Mouse (Mus musculus): Measurements from ENCODE around the gene Ppp1r12c.

Ppp1r12c gene

DNA sequence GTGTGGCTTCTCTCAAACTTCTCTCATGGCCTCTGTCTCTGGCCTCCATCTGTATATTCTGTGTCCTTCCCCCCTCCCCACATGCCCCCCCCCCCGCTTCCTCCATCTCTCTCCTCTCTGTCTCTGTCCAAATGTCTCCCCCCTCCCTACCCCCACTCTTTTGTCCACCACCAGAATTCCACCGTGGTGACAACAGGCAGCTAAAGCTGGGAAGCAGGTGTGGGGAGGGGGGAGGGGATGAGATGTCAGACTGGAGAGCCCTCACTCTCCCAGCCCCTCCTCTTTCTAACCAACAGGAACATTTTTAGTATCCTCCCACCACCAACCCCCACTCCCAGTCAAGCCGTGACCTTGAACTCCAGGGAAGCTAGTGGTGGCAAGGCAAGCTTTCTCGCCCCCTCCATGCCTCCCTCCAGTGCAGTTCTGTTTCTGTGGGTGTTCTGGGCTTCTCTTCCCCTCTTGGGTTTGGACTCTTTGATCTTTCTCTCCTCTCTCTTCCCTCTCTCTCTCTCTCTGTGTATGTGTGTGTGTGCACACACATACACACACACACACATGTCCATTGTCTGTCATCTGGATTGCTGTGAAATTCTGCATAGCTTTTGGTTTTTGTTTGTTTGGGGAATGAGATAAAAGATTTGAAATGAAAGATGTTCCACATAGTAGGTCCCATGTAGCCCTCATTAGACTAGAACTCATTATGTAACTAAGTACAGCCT is 15.0 kb upstream of the Ppp1r12c start, which contains the start of gene Tnnt1:
TSS of gene Tnnt1 (minus strand) at position 51 of the 719 bp plus-strand sequence.
- DNase-seq (ENCODE audit: extremely low spot score, low spot score) = no peak

DNA sequence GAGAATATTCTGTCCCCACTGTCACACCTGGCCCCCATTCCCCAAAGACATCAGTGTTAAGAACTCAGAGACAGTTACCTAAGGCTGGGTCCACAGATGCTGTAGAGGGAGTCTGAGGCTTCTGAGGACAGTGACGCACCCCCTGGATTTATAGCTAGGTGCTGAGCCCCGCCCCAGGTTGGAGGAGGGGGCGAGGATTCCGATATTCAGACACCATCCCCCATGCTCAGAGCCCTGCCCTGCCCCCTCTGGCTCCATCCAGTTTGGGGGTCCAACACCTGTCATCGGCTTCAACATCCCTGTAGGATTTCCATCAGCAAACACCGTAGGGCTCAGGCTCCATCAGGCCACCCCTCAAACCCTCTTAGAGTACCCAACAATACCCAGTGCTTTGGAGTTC is 14.4 kb upstream of the Ppp1r12c start:
- DNase-seq (ENCODE audit: extremely low spot score, low spot score) = no peak

DNA sequence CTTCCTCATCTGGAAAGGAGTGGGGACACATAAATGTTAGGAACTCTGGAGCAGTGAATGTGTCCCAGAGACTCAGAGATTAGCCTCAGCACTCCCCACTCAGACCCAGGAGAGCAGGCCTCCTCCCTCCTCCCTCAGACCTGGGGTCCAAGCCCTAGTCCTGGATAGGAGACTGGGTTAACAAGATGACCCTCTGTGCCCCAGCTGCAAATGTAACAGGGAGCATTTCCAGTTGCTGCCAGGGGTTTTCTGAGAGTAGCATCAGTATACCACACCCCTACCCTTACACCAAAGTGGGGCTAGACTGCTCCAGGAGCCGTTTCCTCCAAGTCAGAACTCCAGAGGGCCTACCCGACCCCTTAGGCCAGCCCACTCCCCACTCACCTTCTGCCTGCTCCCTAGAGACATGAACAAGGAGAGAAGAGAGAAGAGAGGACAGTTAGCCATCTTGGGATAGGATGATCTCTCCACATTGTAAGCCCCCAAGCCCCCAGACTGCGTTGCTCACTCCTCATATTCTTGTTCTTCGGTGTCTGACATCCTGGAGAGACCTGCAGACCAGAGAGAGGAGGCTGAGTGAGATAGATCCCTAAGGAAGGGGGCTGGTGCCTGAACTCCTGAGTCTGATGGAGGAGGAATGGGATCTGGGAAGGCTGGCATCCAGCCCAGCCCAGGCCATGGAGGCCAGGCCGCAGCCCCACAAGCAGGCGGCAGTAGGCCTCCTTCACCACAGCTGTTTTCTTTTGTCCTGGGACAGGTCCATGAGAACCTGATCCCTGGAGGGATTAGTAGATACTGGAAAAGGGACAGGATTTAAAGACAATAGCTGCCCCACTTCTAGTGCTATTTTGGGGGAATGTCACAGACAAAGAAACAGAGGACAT is 12.6 kb upstream of the Ppp1r12c start:
- no peak for DNase-seq (ENCODE audit: extremely low spot score, low spot score)

DNA sequence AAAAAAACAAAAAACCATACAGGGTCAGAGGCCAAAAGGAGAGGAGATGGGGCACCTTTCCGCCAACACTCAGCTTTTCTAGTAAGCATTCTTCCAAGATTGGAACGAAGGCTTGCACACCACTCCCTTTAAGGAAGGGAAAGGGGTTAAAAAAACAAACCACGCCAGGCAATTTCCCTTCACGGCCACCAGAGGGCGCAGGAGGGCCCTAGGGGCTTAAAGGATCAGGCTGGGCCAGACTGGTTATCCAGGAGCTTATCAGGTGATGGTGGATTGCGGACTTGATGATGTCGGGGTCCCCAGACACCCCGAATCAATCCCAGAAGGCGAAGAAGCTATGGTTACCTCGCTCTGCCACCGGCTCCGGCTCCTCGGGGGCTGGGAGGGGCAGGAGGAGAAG is 11.8 kb upstream of the Ppp1r12c start:
- no peak for DNase-seq (ENCODE audit: extremely low spot score, low spot score)

- no peak for DNase-seq (ENCODE audit: extremely low spot score, low spot score)
Observed at GRCm38 (mm10) chr7:4511489-4512224, 10.2 kb upstream of the Ppp1r12c start.

DNA sequence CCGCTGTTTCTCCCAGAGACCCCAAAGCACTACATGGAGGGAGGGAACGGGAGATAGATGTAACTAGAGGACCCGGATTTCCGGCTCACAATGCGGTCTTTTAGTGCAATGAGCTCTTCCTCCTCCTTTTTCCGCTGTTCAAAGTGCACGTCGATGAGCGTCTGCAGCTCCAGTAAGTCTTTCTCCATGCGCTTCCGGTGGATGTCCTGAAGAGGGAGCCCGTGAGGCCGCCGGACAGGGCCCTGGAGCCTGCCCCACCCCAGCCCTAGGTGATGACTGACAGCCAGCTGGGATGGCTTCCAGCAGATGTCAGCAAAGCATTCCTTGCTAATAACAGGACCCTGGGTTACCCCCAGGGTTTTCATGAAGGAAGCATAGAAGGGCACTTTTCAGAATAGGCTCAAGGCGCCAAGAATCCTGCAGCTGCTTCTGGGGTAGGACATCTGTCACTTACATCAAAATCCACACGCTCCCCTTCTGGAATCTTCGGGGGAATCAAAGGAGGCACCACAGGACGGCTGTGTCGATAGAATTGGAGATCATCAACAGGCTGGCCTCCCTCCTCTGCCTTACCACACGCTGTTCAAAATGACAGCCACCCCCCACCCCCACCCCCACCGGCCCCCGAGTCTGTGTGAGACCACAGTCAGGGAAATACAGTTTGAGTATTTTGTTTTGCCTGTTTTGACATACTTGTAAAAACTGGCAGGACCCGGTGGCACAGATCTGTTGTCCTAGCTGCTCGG is 8.6 kb upstream of the Ppp1r12c start:
- peak; percentile 77 for DNase-seq (ENCODE audit: extremely low spot score, low spot score)

GRCm38 (mm10) chr7:4508739-4509116 is 7.2 kb upstream of the Ppp1r12c start:
- DNase-seq (ENCODE audit: extremely low spot score, low spot score) = no peak

DNA sequence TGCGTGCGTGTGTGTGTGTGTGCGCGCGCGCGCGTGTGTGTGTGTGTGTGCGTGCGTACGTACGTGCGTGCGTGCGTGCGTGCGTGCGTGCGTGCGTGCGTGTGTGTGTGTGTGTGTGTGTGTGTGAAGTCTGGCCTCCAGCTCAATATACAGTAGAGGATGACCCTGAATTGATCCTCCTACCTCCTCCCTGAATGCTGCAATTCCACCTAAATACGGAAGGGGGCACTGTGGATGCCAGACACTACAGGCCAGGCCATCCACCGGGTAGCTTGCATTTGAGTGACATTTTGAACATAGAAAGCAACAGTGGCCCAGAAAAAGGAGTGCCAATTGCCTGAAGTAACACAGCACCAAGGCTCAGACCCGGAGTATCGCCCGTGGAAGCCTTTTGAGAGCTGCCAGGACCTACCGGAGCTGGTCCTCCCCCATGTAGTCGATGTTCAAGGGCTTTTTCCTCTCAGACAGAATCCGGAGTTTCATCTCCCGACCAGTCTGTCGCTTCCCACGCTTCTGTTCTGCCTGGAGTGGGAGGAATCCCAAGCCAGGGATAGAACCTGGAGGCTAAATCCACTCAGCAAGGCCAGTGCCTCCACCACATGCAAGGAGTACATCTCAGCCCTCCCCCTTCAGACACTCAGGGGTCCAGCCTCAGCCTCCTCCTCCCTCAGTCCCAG is 6.7 kb upstream of the Ppp1r12c start:
- no peak for DNase-seq (ENCODE audit: extremely low spot score, low spot score)

DNA sequence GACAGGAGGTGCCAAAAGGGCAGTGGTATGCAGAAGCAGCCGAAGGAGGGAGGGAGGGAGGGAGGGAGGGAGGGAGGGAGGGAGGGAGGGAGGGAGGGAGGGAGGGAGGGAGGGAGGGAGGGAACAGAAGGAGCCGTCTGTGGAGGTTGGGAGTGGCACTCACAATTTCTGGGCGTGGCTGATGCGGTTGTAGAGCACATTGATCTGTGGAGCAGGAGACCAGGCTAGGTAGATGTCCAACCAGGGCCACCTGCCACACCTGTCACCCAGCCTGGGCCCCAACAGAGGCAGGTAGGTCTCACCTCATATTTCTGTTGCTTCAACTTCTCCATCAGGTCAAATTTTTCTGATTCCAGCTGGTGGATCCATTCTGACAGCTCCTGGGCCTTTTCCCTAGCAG is 5.7 kb upstream of the Ppp1r12c start:
- DNase-seq (ENCODE audit: extremely low spot score, low spot score) = no peak

DNA sequence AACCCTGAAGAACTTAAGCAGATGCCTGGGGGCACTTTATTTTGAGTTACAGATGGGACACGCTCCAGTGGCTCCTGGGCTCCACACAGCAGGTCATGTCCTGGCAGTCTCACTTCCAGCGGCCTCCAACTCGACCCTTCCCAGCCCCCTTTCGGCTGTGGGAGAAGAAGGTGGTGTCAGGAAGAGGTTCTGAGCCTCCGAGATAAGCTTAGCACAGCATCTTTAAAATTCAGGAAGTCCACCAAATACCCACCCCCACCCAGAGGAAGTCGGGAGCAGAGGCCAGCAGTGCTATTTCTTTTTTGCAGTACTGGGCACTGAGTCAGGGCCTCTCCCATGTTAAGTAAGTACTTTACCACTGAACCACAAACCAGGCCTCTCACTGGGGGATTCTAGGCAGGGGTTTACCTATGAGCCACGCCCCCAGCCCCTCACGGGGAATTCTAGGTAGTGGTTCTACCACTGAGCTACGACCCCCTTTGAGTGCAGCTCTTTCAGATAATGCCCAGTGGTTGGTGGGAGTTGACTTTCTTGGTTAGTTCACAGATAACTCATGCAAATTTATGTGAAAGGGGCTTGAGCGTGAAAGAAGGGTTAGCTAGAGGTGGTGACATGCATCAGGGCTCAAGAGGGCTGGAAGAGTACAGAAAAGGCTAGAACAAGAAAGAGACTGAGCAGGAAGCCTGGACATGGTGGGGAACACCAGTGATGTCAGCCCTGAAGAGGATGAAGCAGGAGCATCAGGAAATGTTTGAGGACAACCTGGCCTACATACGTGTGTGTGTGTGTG is 3.4 kb upstream of the Ppp1r12c start:
- DNase-seq (ENCODE audit: extremely low spot score, low spot score) = no peak

DNA sequence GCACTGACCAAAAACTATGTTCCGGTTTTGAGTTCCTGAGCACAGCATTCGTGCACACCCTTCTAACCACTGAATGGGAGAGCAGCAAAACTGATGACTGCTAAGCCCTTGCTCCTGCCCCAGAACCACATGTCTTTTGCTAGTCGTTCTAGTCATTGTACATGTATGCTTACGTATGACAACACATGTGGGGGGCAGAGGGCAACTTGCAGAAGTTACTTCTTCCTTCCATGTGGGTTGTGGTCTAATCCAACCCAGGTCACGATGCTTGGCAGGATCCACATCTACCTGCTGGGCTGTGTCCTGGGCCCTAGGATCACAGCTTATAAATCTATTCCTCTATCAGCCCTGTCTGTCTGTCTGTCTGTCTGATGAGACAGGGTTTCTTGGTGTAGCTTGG is 2.4 kb upstream of the Ppp1r12c start:
- no peak for DNase-seq (ENCODE audit: extremely low spot score, low spot score)

DNA sequence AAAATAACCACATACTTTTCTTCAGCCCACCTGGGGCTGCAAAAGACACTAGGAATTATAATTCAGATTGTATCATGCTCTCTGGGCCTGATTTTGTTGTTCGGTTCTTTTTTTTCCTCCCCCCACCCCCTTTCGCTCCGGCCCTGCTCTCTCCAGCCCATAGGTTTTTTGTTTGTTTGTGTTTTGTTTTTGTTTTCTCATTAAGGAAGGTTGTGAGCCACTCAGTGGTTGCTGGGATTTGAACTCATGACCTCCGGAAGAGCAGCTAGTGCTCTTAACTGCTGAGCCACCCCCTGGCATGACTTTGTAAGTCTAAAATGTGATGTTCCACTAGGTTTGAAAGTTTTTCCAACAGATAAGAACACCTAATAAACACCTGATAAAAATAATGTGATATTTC is 1.6 kb upstream of the Ppp1r12c start:
- DNase-seq (ENCODE audit: extremely low spot score, low spot score) = no peak

DNA sequence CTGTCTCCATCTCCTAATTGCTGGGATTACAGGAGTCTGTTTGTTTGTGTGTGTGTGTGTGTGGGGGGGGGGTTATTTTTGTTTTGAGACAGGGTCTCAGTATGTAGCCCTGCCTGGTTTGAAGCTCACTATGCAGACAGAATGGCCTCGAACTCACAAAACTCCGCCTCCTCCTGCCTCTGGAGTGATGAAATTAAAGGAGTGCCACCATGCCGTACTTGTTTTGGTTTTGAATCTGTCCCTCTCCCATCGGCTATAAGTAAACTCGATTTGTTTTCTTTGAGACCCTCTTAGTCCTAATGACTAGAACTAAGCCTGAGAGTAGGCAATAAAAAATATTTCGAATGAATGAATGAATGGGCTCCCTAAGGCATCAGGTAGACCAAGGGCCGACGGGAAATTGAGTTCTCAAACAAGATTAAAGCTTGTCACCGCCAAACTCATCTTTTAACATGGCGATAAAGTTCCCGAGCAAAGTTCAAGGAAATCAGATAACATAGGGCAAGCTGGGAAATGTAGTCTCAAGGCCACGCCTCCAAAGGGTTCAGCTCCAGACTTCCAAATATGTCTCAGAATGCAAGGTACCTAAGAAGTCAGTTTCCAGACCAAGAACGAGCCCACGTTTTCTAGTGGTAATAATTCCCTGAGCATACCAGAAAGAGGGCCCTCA is 1.1 kb upstream of the Ppp1r12c start:
- no peak for DNase-seq (ENCODE audit: extremely low spot score, low spot score)

DNA sequence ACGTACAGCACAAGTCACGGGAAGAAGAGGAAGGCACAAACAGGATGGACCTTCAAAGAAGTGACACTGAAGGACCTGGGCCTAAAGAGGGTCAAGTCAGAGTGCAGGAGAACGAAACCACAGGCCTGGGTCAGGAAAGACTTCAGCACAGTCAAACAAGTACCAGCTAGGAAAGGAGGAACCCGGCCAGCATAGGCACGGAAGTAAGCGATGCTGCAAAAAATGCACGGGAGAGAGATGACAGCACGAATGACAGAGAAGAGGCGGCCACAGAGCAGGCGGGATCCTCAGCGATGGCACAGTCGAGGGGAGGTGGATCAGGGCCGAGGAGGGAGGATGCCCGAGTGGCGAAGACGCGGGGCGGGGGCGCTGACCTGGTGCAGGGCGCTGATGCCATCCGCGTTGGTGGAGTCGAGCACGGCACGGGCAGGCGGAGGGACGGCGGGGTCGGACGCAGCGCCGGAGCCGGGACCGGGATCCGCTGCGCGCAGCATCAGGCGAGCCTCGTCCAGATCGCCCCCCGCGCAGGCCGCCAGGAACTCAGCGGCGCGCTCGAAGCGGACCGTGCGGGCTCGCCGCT is 498 bp downstream of the Ppp1r12c start:
- peak; percentile 61 for DNase-seq (ENCODE audit: extremely low spot score, low spot score)

DNA sequence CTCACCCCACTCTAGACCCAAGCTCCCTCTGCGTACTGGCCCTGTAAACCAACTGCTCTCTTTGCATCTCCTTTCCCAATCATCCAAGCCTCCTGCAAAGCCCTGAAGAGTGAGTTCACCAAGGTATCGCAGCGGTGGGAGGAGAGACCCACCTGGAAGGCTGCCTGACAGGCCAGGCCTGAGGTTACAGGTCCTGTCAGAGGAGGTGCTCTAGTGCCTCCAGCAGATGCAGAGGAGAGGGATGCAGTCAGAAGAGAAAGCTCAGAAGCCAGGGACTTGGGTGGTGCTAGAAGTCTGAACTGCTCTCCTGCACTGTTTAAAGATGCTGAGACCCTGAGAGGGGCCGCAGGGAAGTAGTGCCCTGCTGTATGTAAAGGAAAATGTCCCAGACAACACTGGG is 2.4 kb downstream of the Ppp1r12c start:
- DNase-seq (ENCODE audit: extremely low spot score, low spot score) = no peak

DNA sequence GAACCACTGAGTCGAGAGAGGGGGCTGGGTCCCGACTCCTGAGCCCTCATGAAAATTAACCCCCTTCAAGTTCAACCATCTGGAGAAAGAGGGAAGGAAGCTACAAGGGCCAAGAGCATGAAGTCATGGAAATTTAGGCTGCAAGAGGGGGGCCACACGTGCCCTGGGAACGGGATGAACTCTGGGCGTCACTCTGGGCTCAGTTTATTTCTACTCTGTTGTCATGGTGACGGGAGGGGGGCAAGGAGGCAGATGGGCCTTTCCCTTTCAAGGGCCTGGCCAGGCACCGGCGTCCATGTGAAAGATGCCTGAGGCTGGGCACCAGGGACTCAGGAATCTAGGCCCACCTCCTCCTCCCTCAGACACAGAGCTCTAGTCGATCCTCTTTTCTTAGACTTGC is 3.2 kb downstream of the Ppp1r12c start:
- peak; percentile 52 for DNase-seq (ENCODE audit: extremely low spot score, low spot score)

- DNase-seq (ENCODE audit: extremely low spot score, low spot score) = no peak
Observed at GRCm38 (mm10) chr7:4497271-4497903, 4.1 kb downstream of the Ppp1r12c start.

DNA sequence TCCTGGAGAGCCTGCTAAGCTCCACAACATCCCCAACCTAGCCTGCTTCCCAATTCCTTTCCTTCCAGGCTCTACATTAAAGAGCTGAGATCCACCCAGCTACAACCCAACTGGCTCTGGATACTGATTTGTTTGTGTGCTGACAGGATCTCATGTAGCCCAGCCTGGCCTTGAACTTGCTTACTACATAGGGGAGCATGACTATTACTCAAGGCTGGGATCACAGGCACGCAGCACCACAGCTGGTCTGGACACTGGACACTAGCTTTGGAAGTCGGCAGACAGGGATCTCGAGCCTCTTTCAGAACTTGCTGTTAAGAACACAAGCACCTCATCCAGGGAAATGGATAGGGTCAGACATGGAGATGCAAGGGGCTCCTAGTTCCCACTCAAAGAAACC is 5.0 kb downstream of the Ppp1r12c start:
- DNase-seq (ENCODE audit: extremely low spot score, low spot score) = no peak

- no peak for DNase-seq (ENCODE audit: extremely low spot score, low spot score)
Observed at GRCm38 (mm10) chr7:4493991-4494390, 7.5 kb downstream of the Ppp1r12c start.
